Mouse (Mus musculus) T-helper 17 cell (primary cell): Measurements from ENCODE around the gene Cdk9.

Source experiments
- in situ Hi-C, 2 experiments: fragments of 300-600 bp; cut with MboI, MseI; formaldehyde crosslinking; loops; 1 replicate in 1 of 2; 2 replicates in 1 of 2; pipeline ENCODE4 v1.15.1; 2025; ENCODE audit warnings: high pct_unique_total_duplicates in 2 of 2

Cdk9 gene

DNA sequence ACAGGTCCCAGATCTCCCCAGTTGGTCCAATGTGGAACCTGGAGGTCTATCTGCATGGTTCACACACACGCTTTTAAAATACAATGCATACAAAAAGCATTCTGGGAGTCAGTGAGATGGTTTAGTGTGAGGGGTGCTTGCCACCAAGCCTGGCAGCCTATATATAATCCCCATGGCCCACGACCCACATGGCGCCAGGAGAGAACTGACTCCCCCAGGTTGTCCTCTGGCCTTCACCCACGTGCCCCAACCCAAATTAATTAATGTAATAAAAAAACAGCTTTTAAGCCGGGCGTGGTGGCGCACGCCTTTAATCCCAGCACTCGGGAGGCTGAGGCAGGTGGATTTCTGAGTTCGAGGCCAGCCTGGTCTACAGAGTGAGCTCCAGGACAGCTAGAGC lies 29.2 kb downstream of the Cdk9 start:
- in situ Hi-C loops: no loop called here

GRCm38 (mm10) chr2:32682721-32683417 lies 30.0 kb downstream of the Cdk9 start:
- in situ Hi-C loops: no loop called here

DNA sequence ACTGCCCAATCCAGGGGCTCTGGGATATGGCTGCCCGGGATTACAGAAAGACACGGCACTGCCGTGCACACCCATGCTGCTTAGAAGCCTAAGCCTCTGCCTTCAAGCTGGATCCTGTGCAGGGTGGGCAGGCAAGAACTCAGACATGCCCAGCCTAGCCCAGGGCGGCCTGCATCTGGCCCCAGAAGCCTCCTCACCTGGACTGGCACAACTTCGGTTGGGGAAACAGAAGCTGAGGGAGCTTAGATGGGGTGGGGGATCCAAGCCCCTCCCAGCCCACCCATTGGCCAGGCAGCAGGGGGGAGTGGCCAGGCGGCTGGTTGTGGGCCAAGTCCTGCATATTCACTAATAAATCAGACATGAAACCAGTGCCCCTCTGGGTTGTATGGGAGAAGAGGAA lies 31.1 kb downstream of the Cdk9 start:
- in situ Hi-C loops: no loop called here

DNA sequence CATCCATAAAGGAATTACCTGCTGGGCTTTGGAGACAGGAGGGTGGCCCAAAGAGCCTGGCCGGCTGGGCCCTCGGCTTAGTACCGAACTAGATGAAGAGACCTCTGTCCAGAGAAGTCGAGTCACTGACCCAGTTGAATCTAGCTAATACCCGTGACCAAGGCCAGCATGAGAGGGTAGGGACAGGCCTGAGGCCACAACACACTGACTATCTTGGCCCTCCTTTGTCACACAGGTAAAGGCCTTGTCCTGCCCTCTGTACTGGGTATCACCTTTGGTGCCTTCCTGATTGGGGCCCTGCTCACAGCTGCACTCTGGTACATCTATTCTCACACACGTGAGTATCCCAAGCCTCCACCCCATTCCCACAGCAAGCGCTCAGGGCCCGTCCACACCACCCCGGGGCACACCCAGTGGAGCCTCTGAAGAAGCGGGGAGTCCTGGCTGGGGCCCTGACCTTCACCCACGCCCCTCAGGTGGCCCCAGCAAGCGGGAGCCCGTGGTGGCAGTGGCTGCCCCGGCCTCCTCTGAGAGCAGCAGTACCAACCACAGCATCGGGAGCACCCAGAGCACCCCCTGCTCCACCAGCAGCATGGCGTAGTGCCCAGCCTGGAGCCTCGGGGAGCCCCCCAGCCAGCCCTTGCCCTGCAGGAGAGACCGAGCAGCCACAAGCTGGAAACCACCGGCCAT lies 31.8 kb downstream of the Cdk9 start:
- in situ Hi-C loops: no loop called here

- in situ Hi-C loops: no loop called here
Observed at GRCm38 (mm10) chr2:32680051-32680451, 32.8 kb downstream of the Cdk9 start.

DNA sequence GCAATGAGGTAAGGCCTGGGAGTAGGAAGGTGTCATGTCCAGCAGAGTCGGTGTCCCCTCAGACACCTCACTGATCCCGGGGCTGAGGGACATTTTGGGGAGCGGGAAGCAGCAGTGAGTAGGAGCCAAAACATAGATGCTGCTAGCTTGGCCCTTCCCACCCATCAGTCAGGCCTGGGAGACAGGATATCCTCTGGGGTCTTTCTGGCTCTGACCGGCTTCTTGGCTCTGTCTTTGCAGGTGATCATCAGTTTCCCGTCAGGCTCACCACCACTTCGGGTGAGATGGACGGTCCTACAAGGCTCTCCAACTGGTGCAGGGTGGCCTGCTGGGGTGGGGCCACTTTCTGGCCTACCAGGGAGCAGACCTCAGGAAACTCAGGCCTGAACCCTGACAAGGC lies 35.2 kb downstream of the Cdk9 start:
- in situ Hi-C loops: no loop called here

DNA sequence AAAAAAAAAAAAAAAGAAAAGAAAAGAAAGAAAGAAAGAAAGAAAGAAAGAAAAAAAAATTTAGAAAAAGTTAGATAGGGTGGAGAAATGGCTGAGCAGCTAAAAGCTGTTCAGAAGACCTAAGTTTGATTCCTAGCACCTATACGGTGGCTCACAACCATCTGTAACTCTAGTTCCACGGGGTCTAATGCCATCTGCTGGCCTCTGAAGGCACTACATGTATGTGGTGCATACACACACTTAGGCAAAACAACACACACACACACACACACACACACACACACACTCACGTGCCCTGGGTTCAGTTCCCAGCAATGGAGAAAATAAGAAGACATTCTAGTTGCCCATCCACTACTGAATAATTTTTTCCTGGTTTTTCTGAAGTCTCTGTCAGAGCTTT lies 36.1 kb downstream of the Cdk9 start:
- in situ Hi-C loops: no loop called here

- in situ Hi-C loops: no loop called here
Observed at GRCm38 (mm10) chr2:32673176-32673917, 39.5 kb downstream of the Cdk9 start.

DNA sequence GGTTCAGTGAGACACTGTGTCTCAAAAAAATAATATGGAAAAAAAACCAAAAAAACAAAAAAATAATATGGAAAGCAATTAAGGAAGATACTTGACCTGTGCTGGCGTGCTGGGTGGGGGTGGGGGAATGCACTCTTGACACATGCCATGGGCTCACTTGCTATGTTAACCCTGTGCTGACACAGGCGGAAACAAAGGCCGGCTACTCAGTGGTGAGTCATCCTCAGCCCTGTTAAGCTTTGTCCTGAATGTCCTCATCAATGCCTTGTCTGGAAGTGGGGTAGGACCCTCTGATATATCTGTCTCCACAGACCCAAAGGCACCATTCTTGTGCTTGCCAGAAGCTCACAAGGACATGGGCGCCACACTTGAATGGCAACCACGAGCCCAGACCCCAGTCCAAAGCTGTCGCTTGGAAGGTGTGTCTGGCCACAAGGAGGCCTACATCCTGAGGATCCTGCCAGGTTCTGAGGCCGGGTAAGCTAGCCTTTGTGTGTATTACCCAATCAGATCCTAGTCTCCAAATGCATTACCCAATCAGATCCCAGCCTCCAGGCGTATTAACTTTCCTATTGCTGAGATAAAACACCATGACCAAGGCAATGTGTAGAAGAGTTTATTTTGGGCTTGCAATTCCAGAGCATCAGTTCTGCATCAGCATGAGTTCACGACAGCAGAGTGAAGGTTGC lies 40.8 kb downstream of the Cdk9 start:
- in situ Hi-C loops: no loop called here

DNA sequence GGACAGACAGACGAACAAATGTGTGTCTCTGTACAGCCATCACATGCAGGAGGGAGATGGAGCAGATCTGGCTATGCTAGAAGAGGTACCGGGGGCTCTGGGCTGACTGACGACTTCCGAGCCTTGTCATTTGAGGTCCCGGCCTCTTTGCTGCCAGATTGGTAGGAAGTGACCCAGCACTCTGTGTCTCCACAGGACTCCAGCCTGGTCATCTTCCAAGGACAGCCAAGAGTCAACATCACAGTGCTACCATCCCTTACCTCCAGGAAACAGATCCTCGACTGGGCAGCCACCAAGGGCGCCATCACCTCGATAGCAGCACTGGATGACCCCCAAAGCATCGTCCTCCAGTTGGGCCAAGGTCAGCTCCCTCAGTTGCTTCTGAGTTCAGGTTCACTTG lies 41.7 kb downstream of the Cdk9 start:
- in situ Hi-C loops: no loop called here

- in situ Hi-C loops: no loop called here
Observed at GRCm38 (mm10) chr2:32669876-32670275, 43.0 kb downstream of the Cdk9 start.

DNA sequence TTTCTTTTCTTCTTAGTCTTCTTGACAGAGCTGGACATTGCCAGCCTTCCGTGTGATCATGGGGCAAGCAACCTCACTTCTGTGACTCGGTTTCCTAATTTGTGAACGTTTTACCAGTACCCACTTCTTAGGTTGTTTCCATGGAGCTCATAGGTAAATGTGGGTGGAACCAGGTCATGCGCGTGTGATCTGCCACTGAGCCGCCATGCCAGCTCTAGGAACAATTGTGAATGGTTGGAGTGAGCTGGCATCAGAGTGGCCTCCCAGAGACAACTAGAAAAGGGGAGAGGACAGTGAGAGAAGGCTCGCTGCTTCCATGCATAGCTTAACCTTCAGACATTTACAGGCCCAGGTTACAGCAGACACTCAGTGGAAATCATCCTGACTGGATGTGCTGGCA lies 44.7 kb downstream of the Cdk9 start:
- in situ Hi-C loops: no loop called here

DNA sequence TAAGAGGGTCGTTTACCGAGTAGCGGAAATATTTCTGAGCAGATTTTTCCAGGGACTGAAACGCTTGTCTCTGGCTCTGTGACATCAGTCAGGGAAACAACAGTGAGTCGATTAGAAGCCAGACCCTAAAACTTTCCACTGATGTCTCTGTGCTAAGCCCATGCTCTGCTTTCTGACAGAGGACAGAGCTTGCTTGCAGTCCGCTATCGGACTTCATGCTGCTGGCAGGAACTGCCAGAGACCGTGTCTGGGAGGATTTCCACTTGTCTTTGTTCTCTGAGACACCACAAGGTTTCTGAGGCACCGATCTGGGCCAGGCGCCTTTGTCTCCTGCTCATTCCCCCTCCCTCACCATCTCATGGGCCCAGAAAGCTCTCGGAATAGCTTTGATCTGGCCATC lies 45.1 kb downstream of the Cdk9 start:
- in situ Hi-C loops: no loop called here

- in situ Hi-C loops: no loop called here
Observed at GRCm38 (mm10) chr2:32665853-32666252, 47.0 kb downstream of the Cdk9 start.

- in situ Hi-C loops: no loop called here
Observed at GRCm38 (mm10) chr2:32665345-32665744, 47.5 kb downstream of the Cdk9 start.

GRCm38 (mm10) chr2:32662291-32662690 lies 50.6 kb downstream of the Cdk9 start:
- in situ Hi-C loops: no loop called here

GRCm38 (mm10) chr2:32661509-32662107 lies 51.3 kb downstream of the Cdk9 start:
- in situ Hi-C loops: no loop called here

GRCm38 (mm10) chr2:32658873-32659272 lies 54.0 kb downstream of the Cdk9 start:
- in situ Hi-C loops: no loop called here

DNA sequence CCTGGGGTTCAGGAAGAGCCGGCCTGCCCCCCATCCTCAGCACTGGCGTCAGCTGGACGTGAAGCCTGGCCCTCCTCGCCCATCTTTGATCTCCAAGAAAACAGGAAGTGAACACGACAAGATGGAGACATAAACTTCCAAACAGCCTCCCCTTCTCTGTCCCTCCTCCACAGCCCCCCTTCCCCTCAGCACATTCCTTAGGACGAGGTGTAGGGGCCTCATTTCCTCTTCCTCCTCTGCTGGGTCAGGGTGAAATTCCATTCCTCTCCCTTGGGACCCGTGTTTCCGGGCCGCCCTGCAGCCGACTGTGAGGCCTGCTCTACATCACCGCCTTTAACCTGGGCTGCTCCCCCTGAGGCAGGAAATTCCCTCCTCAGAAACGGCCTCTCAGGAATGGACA lies 57.0 kb downstream of the Cdk9 start:
- in situ Hi-C loops: no loop called here
